In the genomic region with DNA sequence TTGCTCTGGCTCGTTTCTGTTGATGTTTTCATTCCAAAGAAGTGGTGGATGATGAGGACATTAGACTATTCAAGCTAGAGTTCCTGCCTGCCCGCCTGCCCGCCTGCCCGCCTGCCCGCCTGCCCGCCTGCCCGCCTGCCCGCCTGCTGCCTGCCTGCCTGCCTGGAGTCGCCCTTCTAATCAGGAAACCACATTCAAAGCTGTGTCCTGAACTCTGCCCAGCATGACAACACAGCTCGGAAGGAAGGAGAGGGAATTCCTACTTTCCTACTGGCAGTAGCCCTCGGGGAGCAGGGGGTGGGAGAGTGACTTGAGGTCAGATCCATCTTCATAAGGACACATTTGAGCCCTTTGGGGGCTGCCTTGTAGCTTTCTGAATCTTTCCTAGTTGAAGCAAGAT, we compare ENCODE assay signal across 17 mouse cellular contexts.
A peak's percentile ranks its signal among the peaks of the same experiment; 100 is the strongest.
DNase-seq lines count a peak whose midpoint lies in the region; ATAC-seq lines count a peak whose summit lies in the region.
"Had no signal": no experiment of that assay in that cellular context is flagged by ENCODE, and none has a peak within 500 bp of the region (broad histone marks: within the 10 kb centered on the region; RNA-seq: fewer than 3 reads in every experiment).

No protein-coding gene starts in this region.

- no peak for ATAC-seq in embryonic facial prominence, embryonic 11.5 days (replicated peaks; ENCODE audit: insufficient number of reproducible peaks, low FRiP score, low TSS enrichment, low read depth)
- ATAC-seq in kidney, embryonic 16.5 days (ENCODE audit: low FRiP score, low TSS enrichment) = no peak
- ATAC-seq in common myeloid progenitor, adult 5-6 weeks (replicated peaks; ENCODE audit: low read depth, poor library complexity, severe bottlenecking) = peak; percentile 72
- ATAC-seq: forebrain, embryonic 13.5 days had no signal

- H3K36me3 ChIP-seq in embryonic facial prominence, embryonic 11.5 days (replicated peaks; ENCODE audit: control insufficient read depth, insufficient read depth, low read depth, low read length) = no peaks in the 10 kb centered on the region
- no peaks in the 10 kb centered on the region for H3K36me3 ChIP-seq in embryonic facial prominence, embryonic 10.5 days (replicated peaks)
- no peaks in the 10 kb centered on the region for H3K36me3 ChIP-seq in kidney, embryonic 16.5 days (ENCODE audit: insufficient read depth, low read length)
- H3K36me3 ChIP-seq: embryonic facial prominence, embryonic 15.5 days; neural tube, embryonic 15.5 days had no signal

- 76% methylated on average over 11 of the region's 11 CpGs for WGBS in embryonic facial prominence, embryonic 11.5 days
- 68% methylated on average over 11 of the region's 11 CpGs for WGBS in embryonic facial prominence, embryonic 10.5 days
- 59% methylated on average over 11 of the region's 11 CpGs for WGBS in kidney, embryonic 16.5 days

- no peak overlapping the region for H3K9ac ChIP-seq in embryonic facial prominence, embryonic 11.5 days (replicated peaks; ENCODE audit: low read length)
- H3K9ac ChIP-seq in kidney, embryonic 16.5 days (replicated peaks; ENCODE audit: low read length) = no peak overlapping the region
- H3K9ac ChIP-seq: embryonic facial prominence, embryonic 15.5 days; forebrain, embryonic 13.5 days; limb, embryonic 13.5 days; neural tube, embryonic 15.5 days had no signal

- intact Hi-C loops in heart, postnatal 14 days (cut with DNase I) = loop anchor here (5.0 kb wide), 1 partner anchor 86 kb away; a partner anchor contains a TSS

- H3K4me1 ChIP-seq in embryonic facial prominence, embryonic 11.5 days (ENCODE audit: control insufficient read depth, insufficient read depth, low read length) = no peaks in the 10 kb centered on the region; the same call in 1 of the 2 replicates
- peaks cover 48% of the 10 kb centered on the region for H3K4me1 ChIP-seq in embryonic facial prominence, embryonic 10.5 days
- H3K4me1 ChIP-seq in kidney, embryonic 16.5 days (ENCODE audit: insufficient read depth, low read length) = peaks cover 30% of the 10 kb centered on the region
- H3K4me1 ChIP-seq: forebrain, embryonic 13.5 days had no signal

- no peaks in the 10 kb centered on the region for H3K9me3 ChIP-seq in embryonic facial prominence, embryonic 11.5 days (replicated peaks; ENCODE audit: control insufficient read depth, low read length)
- no peaks in the 10 kb centered on the region for H3K9me3 ChIP-seq in embryonic facial prominence, embryonic 10.5 days
- no peaks in the 10 kb centered on the region for H3K9me3 ChIP-seq in kidney, embryonic 16.5 days (ENCODE audit: low read length)
- H3K9me3 ChIP-seq: embryonic facial prominence, embryonic 15.5 days; forebrain, embryonic 13.5 days; limb, embryonic 13.5 days; neural tube, embryonic 15.5 days had no signal

- H3K27ac ChIP-seq in embryonic facial prominence, embryonic 11.5 days (replicated peaks; ENCODE audit: low read depth, low read length) = no peak overlapping the region
- H3K27ac ChIP-seq in embryonic facial prominence, embryonic 10.5 days (replicated peaks) = no peak overlapping the region
- H3K27ac ChIP-seq in kidney, embryonic 16.5 days (ENCODE audit: low read length) = no peak overlapping the region
- H3K27ac ChIP-seq: embryonic facial prominence, embryonic 15.5 days; forebrain, embryonic 13.5 days; layer of hippocampus, adult 2 months; left cerebral cortex, adult 2 months; limb, embryonic 13.5 days; neural tube, embryonic 15.5 days had no signal

- H3K4me3 ChIP-seq in embryonic facial prominence, embryonic 11.5 days (ENCODE audit: low read depth, low read length) = no peak overlapping the region
- H3K4me3 ChIP-seq in embryonic facial prominence, embryonic 10.5 days = no peak overlapping the region
- no peak overlapping the region for H3K4me3 ChIP-seq in kidney, embryonic 16.5 days (ENCODE audit: low read length)
- H3K4me3 ChIP-seq: embryonic facial prominence, embryonic 15.5 days; forebrain, embryonic 13.5 days; layer of hippocampus, adult 2 months; left cerebral cortex, adult 2 months; limb, embryonic 13.5 days; neural tube, embryonic 15.5 days had no signal

- no peak overlapping the region for H3K4me2 ChIP-seq in embryonic facial prominence, embryonic 11.5 days (ENCODE audit: low read depth, low read length)
- H3K4me2 ChIP-seq in kidney, embryonic 16.5 days (replicated peaks; ENCODE audit: low read depth, low read length) = no peak overlapping the region
- H3K4me2 ChIP-seq: embryonic facial prominence, embryonic 15.5 days; forebrain, embryonic 13.5 days; limb, embryonic 13.5 days; midbrain, embryonic 11.5 days; neural tube, embryonic 15.5 days had no signal

- no peaks in the 10 kb centered on the region for H3K27me3 ChIP-seq in embryonic facial prominence, embryonic 11.5 days (ENCODE audit: control insufficient read depth, insufficient read depth, low read length)
- H3K27me3 ChIP-seq in embryonic facial prominence, embryonic 10.5 days (replicated peaks; ENCODE audit: low read depth, poor library complexity, severe bottlenecking) = no peaks in the 10 kb centered on the region
- H3K27me3 ChIP-seq in kidney, embryonic 16.5 days (ENCODE audit: insufficient read depth, low read length) = no peaks in the 10 kb centered on the region
- H3K27me3 ChIP-seq: embryonic facial prominence, embryonic 15.5 days; forebrain, embryonic 13.5 days; limb, embryonic 13.5 days; neural tube, embryonic 15.5 days had no signal

- peak; percentile 20 for DNase-seq in embryonic facial prominence, embryonic 11.5 days (ENCODE audit: low spot score)
- no peak for DNase-seq in embryonic facial prominence, embryonic 10.5 days (ENCODE audit: low spot score)
- peak; percentile 18 for DNase-seq in kidney, adult 9 months
- DNase-seq in lung, postnatal 25 days (ENCODE audit: low spot score) = peak; percentile 38
- no peak for DNase-seq in Muller cell, postnatal 12 days (ENCODE audit: inconsistent ontology term)
- DNase-seq in heart, postnatal 14 days = no peak
- DNase-seq: cerebellum, postnatal 25 days; thymus, adult 2 months had no signal

Comparison
In these comparisons a context has a peak if more than half of its experiments do, and no peak if none do; other contexts are left out.
1. DNase-seq: peak in embryonic facial prominence, embryonic 11.5 days (single experiment), kidney, adult 9 months (single experiment) and lung, postnatal 25 days (single experiment); none in embryonic facial prominence, embryonic 10.5 days (single experiment), Muller cell, postnatal 12 days (single experiment) and heart, postnatal 14 days (0 of 2).